Mouse (Mus musculus) G1E (cell line): ENCODE data around the gene Rpn1.
A peak's percentile ranks its signal among the peaks of the same experiment; 100 is the strongest.

Experiments used
- CTCF ChIP-seq: IDR thresholded peaks from 2 replicates; pipeline ENCODE4 v1.5.1; 2012; ENCODE audit warnings: low read depth, low read length, inconsistent platforms, mixed read lengths
- GATA1 ChIP-seq: IDR thresholded peaks from 2 replicates; pipeline ENCODE4 v1.6.1; 2012; ENCODE audit warnings: borderline replicate concordance, low read length, inconsistent platforms, mixed read lengths

GRCm38 (mm10) chr6:88123150-88123857 is 39.0 kb downstream of the Rpn1 start:
- peak; percentile 75 for TF ChIP-seq CTCF
- no peak for TF ChIP-seq GATA1
